Mouse (Mus musculus) mouse trophoblast stem cell (cell line): ENCODE measurements around the gene Otx2.

Source experiments
- in situ Hi-C, 2 experiments: fragments of 300-500 bp; cut with MseI, MboI; formaldehyde crosslinking; loops; 2 replicates in 1 of 2; 3 replicates in 1 of 2; pipeline ENCODE4 v1.15.1; 2025

Gene Otx2

DNA sequence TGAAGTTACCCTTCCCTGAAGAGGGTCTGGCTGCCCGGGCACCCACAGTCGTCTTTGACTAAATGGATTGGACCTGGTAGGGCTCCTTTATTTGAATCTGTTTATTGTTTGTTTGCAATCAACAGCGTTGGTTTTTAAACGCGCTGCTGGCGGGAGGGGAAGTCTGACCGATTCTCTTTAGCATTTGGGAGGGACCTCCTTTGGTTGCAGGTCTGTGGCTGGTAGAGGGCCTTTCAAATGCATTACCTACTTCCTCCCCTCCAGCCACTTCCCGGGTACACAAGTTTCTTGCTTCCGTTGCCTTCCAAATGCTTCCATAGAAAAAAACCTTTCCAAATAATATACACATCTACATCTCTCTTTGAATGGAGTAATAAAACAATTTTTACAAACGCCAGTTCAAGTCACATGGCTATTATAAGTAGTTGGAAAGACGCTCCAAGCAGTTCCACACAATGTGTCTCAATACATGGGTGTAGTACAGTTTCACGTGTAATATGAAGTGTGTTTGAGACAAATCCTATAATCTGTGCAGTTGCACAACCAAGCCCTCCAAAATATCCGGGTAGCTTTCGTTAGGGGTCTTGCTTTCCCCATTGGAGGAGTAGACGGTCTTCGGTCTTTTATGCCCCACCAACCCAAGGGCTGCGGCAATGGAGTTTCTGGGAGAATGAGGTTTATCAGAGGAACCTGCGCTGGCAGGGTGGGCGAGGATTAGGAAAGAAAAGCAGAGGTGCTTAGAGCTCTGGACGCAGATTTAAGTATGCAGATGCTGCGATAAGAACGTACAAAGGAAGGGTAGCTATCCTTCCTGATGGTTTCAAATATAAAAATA is 19.7 kb downstream of the Otx2 start:
- in situ Hi-C loops = no loop called here

DNA sequence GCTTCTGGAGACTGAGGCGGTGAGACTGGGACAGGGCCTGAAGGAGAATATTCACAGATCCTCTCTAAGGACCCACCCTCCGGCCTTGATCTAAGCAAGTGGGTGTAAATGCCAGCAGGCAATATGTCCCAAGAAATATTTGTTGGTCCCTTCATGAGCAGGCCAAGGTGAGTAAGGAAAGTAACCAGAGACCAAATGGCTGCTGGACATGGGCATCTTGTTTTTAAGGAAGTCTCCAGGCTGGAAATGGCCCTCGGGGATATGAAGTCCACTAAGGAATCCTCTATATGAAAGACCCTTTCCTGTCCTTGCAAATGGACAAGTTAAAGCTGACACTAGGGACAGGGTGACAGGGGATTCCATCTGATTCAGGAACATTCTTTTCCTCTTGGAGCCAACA is 20.5 kb downstream of the Otx2 start:
- in situ Hi-C loops = no loop called here

DNA sequence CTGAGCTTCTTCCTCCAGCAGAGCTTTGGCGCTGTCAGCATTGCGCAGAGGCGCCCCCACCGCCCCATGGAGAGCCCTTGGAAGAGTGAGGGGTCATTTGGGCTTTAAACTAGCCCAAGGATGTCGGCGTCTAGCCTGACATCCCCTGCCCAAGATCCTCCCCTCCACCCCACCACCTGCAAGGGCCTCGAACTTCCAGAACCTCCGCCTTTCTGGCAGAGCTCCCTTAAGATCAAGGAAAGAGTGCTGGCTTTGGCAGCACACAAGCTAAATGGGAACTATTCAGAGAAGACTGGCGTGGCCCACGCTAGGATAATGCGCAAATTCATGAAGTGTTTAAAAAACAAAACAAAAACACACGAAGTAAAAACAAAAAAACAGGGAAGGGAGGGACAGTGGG is 21.4 kb downstream of the Otx2 start:
- in situ Hi-C loops = no loop called here

DNA sequence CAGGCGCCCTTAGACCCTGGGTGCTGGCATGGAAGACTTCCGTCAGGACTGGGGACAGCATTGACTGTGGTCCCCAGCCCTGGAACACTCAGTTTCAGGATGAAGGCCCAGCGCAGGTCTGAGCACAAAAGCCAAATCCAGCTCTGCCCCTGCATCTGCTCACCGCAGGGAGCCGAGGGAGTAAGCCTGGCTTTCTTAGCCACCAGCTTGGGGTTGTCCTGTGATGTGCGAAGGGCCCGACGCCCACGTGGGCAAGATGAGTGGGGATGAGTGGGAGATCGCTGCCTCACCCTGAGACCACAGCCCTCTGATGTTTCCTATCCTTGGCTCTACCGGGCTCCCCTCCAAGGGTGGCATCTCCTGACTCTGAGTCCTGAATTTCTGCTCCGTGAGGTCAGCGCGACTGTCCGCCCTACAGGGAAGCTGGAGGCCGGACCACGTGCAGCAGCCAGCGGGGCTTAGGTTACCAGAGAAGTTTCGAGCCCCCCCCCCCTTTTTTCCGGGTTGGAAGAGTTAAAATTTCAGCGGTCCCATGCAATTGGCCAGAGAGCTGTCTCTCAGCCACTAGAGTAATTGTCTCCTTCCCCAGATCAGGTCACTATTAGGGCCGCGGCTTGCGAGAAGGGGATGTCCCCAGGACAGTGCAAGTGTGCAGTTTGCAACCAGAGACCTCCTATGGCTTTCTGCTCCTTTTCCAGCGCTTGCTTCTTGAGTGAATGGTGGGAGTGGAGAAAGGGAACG is 22.0 kb downstream of the Otx2 start:
- in situ Hi-C loops = no loop called here

DNA sequence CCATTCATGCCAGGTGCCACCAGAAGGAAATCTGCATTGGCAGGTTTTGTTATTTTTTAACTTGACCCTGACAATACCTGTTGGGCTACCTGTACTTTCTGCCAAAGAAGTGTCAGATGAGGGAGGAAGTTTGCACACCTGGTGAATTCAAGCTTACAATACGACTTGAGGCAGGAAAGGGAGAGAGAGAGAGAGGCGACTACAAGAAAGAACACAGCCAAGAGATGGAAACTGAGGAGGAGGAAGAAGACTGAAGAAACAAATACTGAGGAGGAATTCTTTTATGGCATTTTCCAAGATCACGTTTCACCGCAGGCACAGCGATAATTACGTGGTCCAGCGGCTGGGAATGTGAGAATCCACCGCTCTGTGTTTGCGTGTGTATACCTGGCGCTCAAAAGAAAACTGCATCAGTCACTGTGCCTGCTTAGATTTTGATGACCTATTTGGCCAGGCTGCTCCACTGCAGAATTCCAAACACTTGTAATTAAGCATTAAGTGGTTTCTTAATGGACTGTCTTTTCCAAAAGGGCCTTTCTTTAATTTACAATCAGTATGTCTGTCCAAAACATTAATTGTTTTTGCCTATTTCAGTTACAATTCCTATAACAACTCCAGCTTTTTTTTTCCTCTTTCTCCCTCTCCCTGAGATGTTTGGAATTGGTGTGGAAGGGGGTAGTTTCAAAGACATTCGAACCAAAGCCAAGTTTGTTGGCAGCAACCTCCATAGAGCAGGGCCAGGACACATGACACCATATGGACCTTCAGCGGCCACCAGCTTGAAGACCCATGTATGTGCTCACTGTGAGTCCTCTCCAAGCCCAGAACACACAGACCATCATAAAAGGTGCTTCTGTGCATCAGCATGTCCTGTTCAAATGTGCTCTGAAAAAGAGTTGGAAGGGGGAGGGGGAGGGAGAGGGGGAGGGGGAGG is 31.9 kb downstream of the Otx2 start:
- in situ Hi-C loops = no loop called here

DNA sequence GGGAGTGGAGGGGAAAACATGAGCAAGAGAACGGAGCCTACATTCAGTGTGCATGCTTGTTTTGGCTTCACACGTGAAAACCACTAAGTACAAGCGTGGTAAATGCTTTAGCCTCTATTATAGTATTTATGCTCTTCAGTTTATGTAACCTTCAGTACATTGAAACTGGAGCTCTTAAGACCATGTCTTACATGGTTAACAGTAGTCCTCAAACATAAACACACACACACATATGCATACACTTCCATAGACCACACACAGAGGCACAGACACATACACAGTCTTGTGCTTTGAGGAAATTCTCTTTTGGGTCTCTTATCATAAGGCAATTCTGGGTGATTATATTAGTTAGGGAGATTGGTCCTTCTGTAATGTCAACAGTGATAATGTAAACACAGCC is 40.5 kb downstream of the Otx2 start:
- in situ Hi-C loops = no loop called here

DNA sequence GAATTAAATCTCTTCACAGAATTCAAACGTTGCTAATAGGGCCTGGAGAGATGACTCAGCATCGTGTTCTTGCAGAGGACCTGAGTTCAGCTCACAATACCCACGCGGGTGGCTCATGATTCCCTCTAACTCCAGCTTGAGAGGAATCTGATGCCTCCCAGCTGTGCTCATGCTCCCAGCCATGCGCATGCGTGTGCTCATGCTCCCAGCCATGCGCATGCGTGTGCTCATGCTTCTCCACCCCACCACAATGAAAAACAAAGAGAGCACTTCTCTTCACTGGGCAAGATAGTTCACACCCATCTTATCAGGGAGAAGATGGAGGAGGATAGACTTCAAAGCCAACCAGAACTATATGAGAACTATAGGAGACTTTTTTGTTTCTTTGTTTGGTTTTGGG is 41.3 kb downstream of the Otx2 start:
- in situ Hi-C loops = no loop called here

DNA sequence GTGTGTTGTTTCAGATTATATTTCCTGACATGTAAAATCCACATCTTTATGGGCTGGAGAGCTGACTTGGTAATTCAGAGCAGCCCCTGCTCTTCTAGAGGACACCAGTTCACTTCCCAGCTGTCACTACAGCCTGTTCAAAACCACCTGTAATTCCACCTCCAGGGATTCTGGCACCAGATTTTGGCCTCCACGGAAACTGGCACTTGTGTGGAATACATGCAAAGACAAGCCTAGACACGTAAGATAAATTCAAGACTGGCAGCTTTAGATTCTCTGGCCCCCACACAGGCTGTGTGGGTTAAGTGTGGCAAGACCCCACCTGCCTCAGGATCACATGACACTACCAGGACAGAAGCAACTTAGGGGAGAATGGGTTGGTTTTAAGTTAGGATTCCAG is 42.1 kb downstream of the Otx2 start:
- in situ Hi-C loops = no loop called here

DNA sequence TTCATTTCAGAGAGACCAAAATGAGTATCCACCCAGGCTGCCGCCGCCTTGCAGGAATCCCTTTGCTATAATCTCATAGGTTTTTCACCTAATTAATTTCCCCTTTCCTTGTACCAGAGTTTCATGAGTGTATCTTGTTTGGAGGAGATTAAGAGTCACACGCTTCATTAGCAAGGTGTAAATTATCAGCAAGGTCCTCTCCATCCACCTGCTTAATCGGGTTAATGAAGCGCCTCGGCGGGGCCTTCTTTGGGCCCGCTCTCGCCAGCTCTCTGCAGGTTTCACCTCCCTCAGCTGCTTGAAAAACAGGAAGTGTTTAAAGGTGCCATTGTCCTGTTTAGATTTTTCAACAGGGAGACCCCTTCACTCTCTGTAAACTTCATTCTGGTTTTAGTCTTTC is 44.2 kb downstream of the Otx2 start:
- in situ Hi-C loops = loop anchor here in 1 of 2 experiments (10.0 kb wide), 1 partner anchor 55 kb away; no protein-coding TSS in a partner anchor

DNA sequence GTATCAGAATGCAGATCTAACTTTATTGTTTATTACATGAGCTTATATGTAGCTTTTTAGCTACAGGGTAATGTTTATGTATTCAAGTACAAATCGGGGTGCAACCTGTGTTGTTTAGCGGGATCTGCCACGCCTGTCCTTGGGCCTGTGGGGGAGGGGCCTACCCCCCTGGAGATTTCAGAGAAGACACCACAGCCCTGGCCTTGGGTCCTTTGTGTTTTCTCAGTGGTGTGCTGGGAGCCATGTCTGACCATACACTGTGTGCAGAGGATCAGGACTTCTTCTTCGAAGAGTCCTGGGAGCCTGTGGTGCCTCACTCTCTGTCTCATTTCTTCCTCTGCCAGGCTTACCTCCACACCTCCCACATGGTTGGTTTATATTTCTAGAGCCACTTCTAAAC is 47.3 kb downstream of the Otx2 start:
- in situ Hi-C loops = loop anchor here in 1 of 2 experiments (10.0 kb wide), 1 partner anchor 59 kb away; no protein-coding TSS in a partner anchor

DNA sequence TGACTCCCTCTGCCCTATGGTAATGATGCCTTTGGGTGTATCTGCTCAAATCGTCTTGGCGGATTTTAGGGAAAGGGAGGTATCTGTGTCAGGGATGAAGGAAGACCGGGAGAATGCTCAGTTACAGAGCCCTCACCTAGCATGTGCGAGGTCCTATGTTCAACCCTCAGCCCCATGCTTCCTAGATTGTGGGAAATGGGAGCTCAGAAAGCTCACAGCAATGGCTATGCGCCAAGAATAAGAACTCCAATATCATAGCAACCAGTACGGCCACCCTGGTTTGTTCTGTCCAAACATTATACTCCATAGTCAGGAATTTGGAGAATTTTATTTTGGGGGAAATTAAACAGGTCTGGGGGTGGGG is 48.3 kb downstream of the Otx2 start:
- in situ Hi-C loops = loop anchor here in 1 of 2 experiments (10.0 kb wide), 1 partner anchor 59 kb away; no protein-coding TSS in a partner anchor

DNA sequence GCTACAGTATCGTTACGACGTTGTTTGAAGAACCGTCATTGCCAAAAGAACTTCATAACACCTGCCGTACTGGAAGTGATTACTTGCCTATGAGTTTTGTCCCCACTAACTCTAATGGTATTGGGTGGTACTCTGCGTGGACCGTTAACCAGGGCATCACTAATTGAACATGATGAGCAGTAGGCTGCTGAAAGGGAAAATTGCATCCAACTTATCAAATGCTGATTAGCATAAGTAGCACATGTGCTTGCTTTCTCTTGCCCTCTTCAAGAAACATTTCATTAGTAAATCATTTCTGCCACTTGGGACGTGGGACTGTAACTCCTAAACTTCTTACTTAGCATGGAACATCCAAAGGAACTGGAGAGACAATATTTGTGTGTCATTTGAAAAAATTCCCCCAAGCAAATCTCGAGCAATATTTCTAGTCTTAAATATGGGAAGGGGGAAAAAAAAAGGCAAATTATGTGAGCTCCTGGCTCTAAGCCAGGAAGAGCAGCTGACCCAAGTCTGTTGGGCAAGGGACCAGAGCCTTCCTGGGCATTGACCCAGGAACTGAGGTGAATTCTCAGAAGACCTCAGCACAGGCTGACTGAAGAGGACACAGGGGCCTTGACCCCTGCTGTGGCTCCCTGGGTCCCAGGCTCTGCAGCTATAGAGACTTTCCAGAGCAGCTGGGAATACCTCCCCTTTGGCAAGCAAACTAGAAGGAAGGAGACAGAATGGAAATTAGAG is 48.9 kb downstream of the Otx2 start:
- in situ Hi-C loops = loop anchor here in 1 of 2 experiments (10.0 kb wide), 1 partner anchor 60 kb away; no protein-coding TSS in a partner anchor

DNA sequence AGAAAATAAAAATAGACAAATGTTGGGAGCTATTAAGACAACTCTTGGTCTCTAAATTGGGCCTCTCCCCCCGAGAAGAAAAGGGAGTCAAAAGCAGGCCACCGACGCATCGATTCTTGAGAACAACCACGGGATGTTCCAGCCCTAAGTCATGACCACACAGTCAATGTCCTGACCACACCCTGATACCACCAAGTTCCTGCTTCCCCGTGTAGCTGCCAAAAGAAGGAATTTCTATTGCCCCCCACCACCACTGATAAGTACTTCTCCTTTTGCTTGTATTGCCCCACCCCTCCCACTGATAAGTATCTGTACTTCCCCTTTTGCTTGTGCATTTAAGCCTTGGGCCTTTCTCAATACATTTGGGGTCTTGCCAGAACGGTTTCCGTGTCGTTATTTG is 50.9 kb downstream of the Otx2 start:
- in situ Hi-C loops = loop anchor here in 1 of 2 experiments (10.0 kb wide), 1 partner anchor 62 kb away; no protein-coding TSS in a partner anchor

DNA sequence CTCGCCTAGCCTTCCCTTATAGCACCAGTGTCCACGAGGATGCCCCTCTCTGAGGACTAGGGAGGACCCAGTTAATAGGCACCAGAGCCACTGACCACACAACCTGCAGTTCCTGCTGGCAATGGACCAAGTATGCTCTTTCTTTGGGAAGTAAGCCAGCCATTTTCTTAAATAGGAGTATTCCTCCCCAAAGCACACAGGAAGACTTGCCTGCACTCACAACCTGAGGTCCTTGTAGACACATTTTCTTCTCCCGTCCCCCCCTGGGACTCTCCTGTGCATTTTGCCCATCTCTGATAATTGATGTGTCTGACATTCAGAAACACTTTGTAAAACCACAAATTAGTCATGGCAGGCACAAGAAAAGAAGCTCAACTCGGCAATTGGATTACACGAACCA is 57.3 kb downstream of the Otx2 start:
- in situ Hi-C loops = no loop called here

DNA sequence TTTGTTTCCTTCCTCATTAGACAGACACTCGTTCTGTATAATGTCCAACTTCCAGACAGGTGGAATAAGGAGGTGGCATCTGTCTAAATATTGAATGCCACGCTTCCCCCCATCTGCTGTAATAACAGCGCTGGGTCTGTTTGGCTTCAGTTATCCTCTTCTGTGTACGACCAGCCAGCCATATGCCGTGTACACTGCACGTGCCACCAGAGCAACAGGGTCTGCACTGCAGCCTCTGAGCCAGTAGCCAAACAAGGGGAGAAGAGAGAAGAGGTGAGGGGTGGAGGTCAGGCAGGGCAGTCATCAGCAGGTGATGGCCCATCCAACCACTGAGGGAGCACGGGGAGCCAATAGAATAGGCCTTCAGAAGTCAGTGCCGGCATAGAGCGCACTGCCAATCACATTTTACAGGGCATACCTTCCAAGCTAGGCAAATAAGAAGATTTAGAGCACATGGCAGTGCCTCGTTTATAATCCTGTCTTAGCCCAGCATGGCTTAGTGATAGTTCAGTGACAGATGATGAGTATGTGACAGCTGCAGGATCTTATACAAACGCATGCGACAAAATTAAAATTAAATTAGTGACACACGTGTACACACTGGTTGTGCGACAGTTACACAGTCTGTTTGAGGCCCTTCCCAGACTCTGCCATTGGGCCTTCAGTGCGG is 64.8 kb downstream of the Otx2 start:
- in situ Hi-C loops = no loop called here
